Mouse (Mus musculus): ENCODE results near the gene 4930558K02Rik.
A peak's percentile ranks its signal among the peaks of the same experiment; 100 is the strongest.

The 4930558K02Rik gene

GRCm38 (mm10) chr1:161951009-161951779 lies 28.2 kb downstream of the 4930558K02Rik start:
- peak; percentile 49 for DNase-seq (ENCODE audit: low read depth)

GRCm38 (mm10) chr1:161942082-161942481 lies 37.4 kb downstream of the 4930558K02Rik start:
- no peak for DNase-seq (ENCODE audit: low read depth)

- no peak for DNase-seq (ENCODE audit: low read depth)
Measured at GRCm38 (mm10) chr1:161932286-161932685, 47.1 kb downstream of the 4930558K02Rik start.

GRCm38 (mm10) chr1:161931817-161932216 lies 47.6 kb downstream of the 4930558K02Rik start:
- DNase-seq (ENCODE audit: low read depth) = no peak

- no peak for DNase-seq (ENCODE audit: low read depth)
Measured at GRCm38 (mm10) chr1:161931313-161931712, 48.1 kb downstream of the 4930558K02Rik start.

GRCm38 (mm10) chr1:161927976-161928375 lies 51.5 kb downstream of the 4930558K02Rik start:
- DNase-seq (ENCODE audit: low read depth) = no peak

- DNase-seq (ENCODE audit: low read depth) = no peak
Measured at GRCm38 (mm10) chr1:161925281-161925805, 54.1 kb downstream of the 4930558K02Rik start.

GRCm38 (mm10) chr1:161924321-161924720 lies 55.1 kb downstream of the 4930558K02Rik start:
- no peak for DNase-seq (ENCODE audit: low read depth)

- peak; percentile 58 for DNase-seq (ENCODE audit: low read depth)
Measured at GRCm38 (mm10) chr1:161921928-161922327, 57.5 kb downstream of the 4930558K02Rik start.

- DNase-seq (ENCODE audit: low read depth) = no peak
Measured at GRCm38 (mm10) chr1:161920475-161921454, 58.7 kb downstream of the 4930558K02Rik start.

GRCm38 (mm10) chr1:161919594-161919993 lies 59.8 kb downstream of the 4930558K02Rik start:
- no peak for DNase-seq (ENCODE audit: low read depth)

GRCm38 (mm10) chr1:161918682-161919372 lies 60.6 kb downstream of the 4930558K02Rik start:
- no peak for DNase-seq (ENCODE audit: low read depth)

GRCm38 (mm10) chr1:161917940-161918484 lies 61.4 kb downstream of the 4930558K02Rik start:
- DNase-seq (ENCODE audit: low read depth) = no peak

- DNase-seq (ENCODE audit: low read depth) = no peak
Measured at GRCm38 (mm10) chr1:161916036-161916435, 63.4 kb downstream of the 4930558K02Rik start.

- DNase-seq (ENCODE audit: low read depth) = no peak
Measured at GRCm38 (mm10) chr1:161913648-161913984, 65.8 kb downstream of the 4930558K02Rik start.

- no peak for DNase-seq (ENCODE audit: low read depth)
Measured at GRCm38 (mm10) chr1:161912940-161913647, 66.3 kb downstream of the 4930558K02Rik start.

- no peak for DNase-seq (ENCODE audit: low read depth)
Measured at GRCm38 (mm10) chr1:161909074-161909473, 70.4 kb downstream of the 4930558K02Rik start.

GRCm38 (mm10) chr1:161907795-161908457 lies 71.5 kb downstream of the 4930558K02Rik start:
- DNase-seq (ENCODE audit: low read depth) = peak; percentile 63

- peak; percentile 75 for DNase-seq (ENCODE audit: low read depth)
Measured at GRCm38 (mm10) chr1:161907111-161907510, 72.3 kb downstream of the 4930558K02Rik start.

GRCm38 (mm10) chr1:161902692-161903452 lies 76.6 kb downstream of the 4930558K02Rik start:
- DNase-seq (ENCODE audit: low read depth) = no peak

Data from induced T-regulatory cell, adult 2 months (primary cell).